In the genomic region with DNA sequence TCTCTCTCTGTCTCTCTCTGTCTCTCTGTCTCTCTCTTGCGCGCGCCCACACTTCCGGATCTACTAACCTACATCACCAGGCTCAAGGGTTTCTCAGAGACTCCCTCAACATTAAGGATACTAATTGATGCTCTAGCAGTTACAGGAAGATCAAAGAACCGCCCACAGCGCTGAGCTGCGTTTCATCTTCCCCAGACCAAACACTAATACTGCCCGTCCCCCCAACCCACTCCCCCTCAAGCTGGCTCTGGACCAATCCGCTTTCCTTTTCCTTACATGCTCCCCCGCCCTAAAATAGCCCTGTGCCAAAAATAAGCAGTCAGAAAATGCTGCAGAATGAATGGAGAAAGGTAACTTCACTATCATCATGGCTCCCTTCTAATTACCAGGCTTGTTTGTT, we compare ENCODE assay signal across 17 mouse cellular contexts.
DNase-seq lines count a peak whose midpoint lies in the region; ATAC-seq lines count a peak whose summit lies in the region.
"Had no signal": no experiment of that assay in that cellular context is flagged by ENCODE, and none has a peak within 500 bp of the region (broad histone marks: within the 10 kb centered on the region; RNA-seq: fewer than 3 reads in every experiment).

No protein-coding gene starts in this region.

- H3K9ac ChIP-seq in embryonic facial prominence, embryonic 14.5 days (ENCODE audit: low read depth, low read length), result no peak overlapping the region
- H3K9ac ChIP-seq: heart, embryonic 12.5 days had no signal

- no peaks in the 10 kb centered on the region for H3K9me3 ChIP-seq in embryonic facial prominence, embryonic 14.5 days (ENCODE audit: control insufficient read depth, low read length)
- H3K9me3 ChIP-seq in embryonic facial prominence, embryonic 10.5 days, result no peaks in the 10 kb centered on the region
- H3K9me3 ChIP-seq: heart, embryonic 12.5 days; hindbrain, embryonic 10.5 days had no signal

- intact Hi-C loops in left cerebral cortex, postnatal 10 days (cut with DNase I), result no loop called here

- H3K4me1 ChIP-seq in embryonic facial prominence, embryonic 14.5 days (ENCODE audit: control insufficient read depth, insufficient read depth, low read length), result no peaks in the 10 kb centered on the region
- peaks cover 12% of the 10 kb centered on the region for H3K4me1 ChIP-seq in embryonic facial prominence, embryonic 10.5 days
- H3K4me1 ChIP-seq: hindbrain, embryonic 10.5 days had no signal

- WGBS in embryonic facial prominence, embryonic 14.5 days, result 59% methylated on average over 10 of the region's 10 CpGs
- 80% methylated on average over 10 of the region's 10 CpGs for WGBS in embryonic facial prominence, embryonic 10.5 days

- no peak overlapping the region for H3K4me3 ChIP-seq in embryonic facial prominence, embryonic 14.5 days (ENCODE audit: low read depth, low read length)
- no peak overlapping the region for H3K4me3 ChIP-seq in embryonic facial prominence, embryonic 10.5 days
- H3K4me3 ChIP-seq: erythroblast, embryonic 14.5 days; heart, embryonic 12.5 days; hindbrain, embryonic 10.5 days had no signal

- H3K36me3 ChIP-seq in embryonic facial prominence, embryonic 14.5 days (ENCODE audit: control insufficient read depth, insufficient read depth, low read length), result no peaks in the 10 kb centered on the region
- no peaks in the 10 kb centered on the region for H3K36me3 ChIP-seq in embryonic facial prominence, embryonic 10.5 days (replicated peaks)
- H3K36me3 ChIP-seq: heart, embryonic 12.5 days; hindbrain, embryonic 10.5 days had no signal

- no peak overlapping the region for H3K4me2 ChIP-seq in embryonic facial prominence, embryonic 14.5 days (ENCODE audit: low read depth, low read length)
- H3K4me2 ChIP-seq: heart, embryonic 12.5 days had no signal

- peak; percentile 53 for DNase-seq in embryonic facial prominence, embryonic 14.5 days (ENCODE audit: low spot score)
- no peak for DNase-seq in embryonic facial prominence, embryonic 10.5 days (ENCODE audit: low spot score)
- peak; percentile 21 to 63 for DNase-seq in left cerebral cortex, postnatal 10 days (ENCODE audit: extremely low spot score in 1 of 2, low spot score in 2 of 2)
- no peak for DNase-seq in left cerebral cortex, adult 8-10 months (ENCODE audit: low spot score in 2 of 2)
- peak; percentile 30 for DNase-seq in CD4-positive helper T cell, adult 2 months (ENCODE audit: low read depth, low spot score)
- no peak for DNase-seq in ovary, postnatal 10 days (ENCODE audit: low spot score)
- DNase-seq in cerebellum, postnatal 36 days, result no peak
- DNase-seq: adrenal gland, postnatal 36 days; cerebellum, adult 11-12 months; kidney, adult 18-20 months; layer of hippocampus, adult 9-11 months; spleen, adult 18-20 months had no signal

- no peak overlapping the region for H3K27ac ChIP-seq in embryonic facial prominence, embryonic 14.5 days (replicated peaks; ENCODE audit: low read depth, low read length)
- H3K27ac ChIP-seq in embryonic facial prominence, embryonic 10.5 days (replicated peaks), result no peak overlapping the region
- H3K27ac ChIP-seq: hindbrain, embryonic 10.5 days; macrophage had no signal

- H3K27me3 ChIP-seq in embryonic facial prominence, embryonic 14.5 days (replicated peaks; ENCODE audit: control insufficient read depth, insufficient read depth, low read length), result no peaks in the 10 kb centered on the region
- H3K27me3 ChIP-seq in embryonic facial prominence, embryonic 10.5 days (replicated peaks; ENCODE audit: low read depth, poor library complexity, severe bottlenecking), result no peaks in the 10 kb centered on the region
- H3K27me3 ChIP-seq: heart, embryonic 12.5 days had no signal

- 0 out of 2 replicates have a peak, but pooled peaks have one; percentile 33 for ATAC-seq in embryonic facial prominence, embryonic 14.5 days (ENCODE audit: low read depth)
- ATAC-seq in inflammation-experienced regulatory T-cells, adult 6 months, result peak; percentile 83

Comparison
In these comparisons a context has a peak if more than half of its experiments do, and no peak if none do; other contexts are left out.
1. DNase-seq: peak in embryonic facial prominence, embryonic 14.5 days (single experiment), left cerebral cortex, postnatal 10 days (2 of 2) and CD4-positive helper T cell, adult 2 months (single experiment); none in embryonic facial prominence, embryonic 10.5 days (single experiment), left cerebral cortex, adult 8-10 months (0 of 2), ovary, postnatal 10 days (single experiment) and cerebellum, postnatal 36 days (0 of 2).